Mouse (Mus musculus): ENCODE results near the gene Foxn1. TPM values are rescaled to one million over a fixed set of nuclear protein-coding genes. Genes with fewer than 3 reads are reported as not detected.

The Foxn1 gene
- polyA plus RNA-seq, 1 experiment from 2014 or later = not detected

GRCm38 (mm10) chr11:78382286-78382685, 4.1 kb downstream of the Foxn1 start:
- no peaks in the 10 kb centered on the region for H3K27me3 ChIP-seq (replicated peaks; ENCODE audit: control insufficient read depth, insufficient read depth, low read length)
- ATAC-seq = no peak
- WGBS = 79% methylated on average over 7 of the region's 7 CpGs
- no peak overlapping the region for H3K27ac ChIP-seq (ENCODE audit: low read length)
- no peak overlapping the region for H3K4me3 ChIP-seq (replicated peaks; ENCODE audit: low read length)
- no peaks in the 10 kb centered on the region for H3K9me3 ChIP-seq (ENCODE audit: control insufficient read depth, low read length)
- no peaks in the 10 kb centered on the region for H3K4me1 ChIP-seq (replicated peaks; ENCODE audit: control insufficient read depth, insufficient read depth, low read length)
- H3K4me2 ChIP-seq (ENCODE audit: low read length) = no peak overlapping the region
- H3K36me3 ChIP-seq (ENCODE audit: control insufficient read depth, insufficient read depth) = no peaks in the 10 kb centered on the region
- no peak overlapping the region for H3K9ac ChIP-seq (replicated peaks; ENCODE audit: low read depth, low read length)

DNA sequence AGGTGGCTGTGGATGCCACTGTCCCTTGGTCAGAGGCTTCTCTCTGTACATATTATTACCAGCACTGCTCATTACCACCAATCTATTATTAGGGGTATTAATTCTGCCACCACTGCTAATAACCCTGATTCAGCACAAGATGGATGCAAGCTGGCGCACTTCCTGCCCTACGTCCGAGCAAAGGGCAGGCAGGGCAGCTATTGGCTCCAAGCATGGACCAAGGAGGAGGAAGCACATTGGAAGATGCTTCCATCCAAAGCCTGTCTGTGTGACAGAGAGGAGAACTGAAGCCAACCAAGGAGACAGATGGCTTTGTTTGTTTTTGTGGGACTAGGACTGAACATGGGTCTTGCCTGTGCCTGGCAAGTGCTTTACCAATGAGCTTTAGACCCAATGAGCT, 5.4 kb downstream of the Foxn1 start:
- H3K4me1 ChIP-seq (replicated peaks; ENCODE audit: control insufficient read depth, insufficient read depth, low read length) = no peaks in the 10 kb centered on the region
- no peaks in the 10 kb centered on the region for H3K9me3 ChIP-seq (ENCODE audit: control insufficient read depth, low read length)
- no peaks in the 10 kb centered on the region for H3K36me3 ChIP-seq (ENCODE audit: control insufficient read depth, insufficient read depth)
- no peak for ATAC-seq
- H3K4me3 ChIP-seq (replicated peaks; ENCODE audit: low read length) = no peak overlapping the region
- H3K4me2 ChIP-seq (ENCODE audit: low read length) = no peak overlapping the region
- H3K27ac ChIP-seq (ENCODE audit: low read length) = no peak overlapping the region
- H3K9ac ChIP-seq (replicated peaks; ENCODE audit: low read depth, low read length) = no peak overlapping the region
- 93% methylated on average over 3 of the region's 3 CpGs for WGBS
- no peaks in the 10 kb centered on the region for H3K27me3 ChIP-seq (replicated peaks; ENCODE audit: control insufficient read depth, insufficient read depth, low read length)

DNA sequence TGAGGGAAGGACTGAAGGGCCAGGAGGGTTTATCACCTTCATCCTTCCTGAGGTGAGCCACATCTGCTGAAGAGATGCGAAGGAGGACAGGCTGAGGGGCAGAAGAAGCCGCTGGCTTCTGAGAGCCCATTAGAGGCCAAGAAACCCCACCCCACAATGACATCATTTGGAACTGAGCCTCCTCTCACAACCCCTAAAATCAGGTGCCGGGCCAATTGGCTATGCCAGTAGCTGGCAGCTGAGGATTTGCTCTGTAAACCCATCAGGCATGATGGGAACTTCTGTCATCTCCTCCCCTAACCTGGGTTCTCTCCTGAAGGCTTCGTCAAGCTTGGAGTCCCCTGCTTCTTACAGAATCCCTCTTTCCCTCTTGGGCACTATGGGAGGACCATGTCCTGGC, 6.0 kb downstream of the Foxn1 start:
- no peak overlapping the region for H3K4me3 ChIP-seq (replicated peaks; ENCODE audit: low read length)
- H3K27ac ChIP-seq (ENCODE audit: low read length) = no peak overlapping the region
- H3K27me3 ChIP-seq (replicated peaks; ENCODE audit: control insufficient read depth, insufficient read depth, low read length) = no peaks in the 10 kb centered on the region
- no peaks in the 10 kb centered on the region for H3K36me3 ChIP-seq (ENCODE audit: control insufficient read depth, insufficient read depth)
- H3K4me2 ChIP-seq (ENCODE audit: low read length) = no peak overlapping the region
- no peak overlapping the region for H3K9ac ChIP-seq (replicated peaks; ENCODE audit: low read depth, low read length)
- WGBS = 54% methylated on average over 4 of the region's 4 CpGs
- ATAC-seq = no peak
- no peaks in the 10 kb centered on the region for H3K4me1 ChIP-seq (replicated peaks; ENCODE audit: control insufficient read depth, insufficient read depth, low read length)
- H3K9me3 ChIP-seq (ENCODE audit: control insufficient read depth, low read length) = no peaks in the 10 kb centered on the region

GRCm38 (mm10) chr11:78377549-78378159, 8.7 kb downstream of the Foxn1 start:
- H3K9ac ChIP-seq (replicated peaks; ENCODE audit: low read depth, low read length) = no peak overlapping the region
- no peaks in the 10 kb centered on the region for H3K27me3 ChIP-seq (replicated peaks; ENCODE audit: control insufficient read depth, insufficient read depth, low read length)
- H3K27ac ChIP-seq (ENCODE audit: low read length) = no peak overlapping the region
- H3K4me1 ChIP-seq (replicated peaks; ENCODE audit: control insufficient read depth, insufficient read depth, low read length) = no peaks in the 10 kb centered on the region
- no peak for ATAC-seq
- no peak overlapping the region for H3K4me2 ChIP-seq (ENCODE audit: low read length)
- WGBS = 45% methylated on average over 10 of the region's 12 CpGs
- H3K36me3 ChIP-seq (ENCODE audit: control insufficient read depth, insufficient read depth) = no peaks in the 10 kb centered on the region
- H3K4me3 ChIP-seq (replicated peaks; ENCODE audit: low read length) = no peak overlapping the region
- no peaks in the 10 kb centered on the region for H3K9me3 ChIP-seq (ENCODE audit: control insufficient read depth, low read length)

- WGBS = 85% methylated on average over 8 of the region's 8 CpGs
- no peak for ATAC-seq
Measured at GRCm38 (mm10) chr11:78374147-78374546, 12.2 kb downstream of the Foxn1 start.

DNA sequence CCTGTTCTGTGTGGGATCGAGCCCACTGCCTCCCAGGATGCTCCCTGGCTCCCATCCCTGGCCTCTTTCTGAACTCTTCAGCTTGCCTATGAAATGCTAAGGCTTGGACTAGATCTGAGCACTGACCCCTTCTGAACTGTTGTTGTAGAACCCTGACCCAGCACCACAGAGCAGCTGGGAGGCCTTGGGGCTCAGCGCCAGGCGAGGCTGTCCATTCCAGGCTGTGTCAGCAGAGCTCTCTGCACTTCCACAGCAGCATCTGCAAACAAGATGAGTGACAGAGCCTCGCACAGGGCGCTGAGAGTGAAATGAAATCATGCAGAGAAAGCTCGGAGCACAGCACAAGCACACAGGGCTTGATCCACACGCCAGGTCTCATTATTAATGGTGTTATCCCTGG, 13.7 kb downstream of the Foxn1 start:
- no peak for ATAC-seq
- Histone ChIP-seq H3K4me1 (replicated peaks; ENCODE audit: control insufficient read depth, insufficient read depth, low read length) (no peaks in the 10 kb centered on the region), H3K9ac (replicated peaks; ENCODE audit: low read depth, low read length) (no peak overlapping the region), H3K36me3 (ENCODE audit: control insufficient read depth, insufficient read depth) (no peaks in the 10 kb centered on the region), H3K27ac (ENCODE audit: low read length) (no peak overlapping the region), H3K4me3 (replicated peaks; ENCODE audit: low read length) (no peak overlapping the region), H3K27me3 (replicated peaks; ENCODE audit: control insufficient read depth, insufficient read depth, low read length) (no peaks in the 10 kb centered on the region), H3K9me3 (ENCODE audit: control insufficient read depth, low read length) (no peaks in the 10 kb centered on the region), H3K4me2 (ENCODE audit: low read length) (no peak overlapping the region)
- 58% methylated on average over 7 of the region's 7 CpGs for WGBS

More at GRCm38 (mm10) chr11:78374147-78374546, 12.2 kb downstream of the Foxn1 start:
- H3K9ac ChIP-seq (replicated peaks; ENCODE audit: low read depth, low read length) = no peak overlapping the region
- no peaks in the 10 kb centered on the region for H3K4me1 ChIP-seq (replicated peaks; ENCODE audit: control insufficient read depth, insufficient read depth, low read length)
- H3K27ac ChIP-seq (ENCODE audit: low read length) = no peak overlapping the region
- H3K27me3 ChIP-seq (replicated peaks; ENCODE audit: control insufficient read depth, insufficient read depth, low read length) = no peaks in the 10 kb centered on the region
- H3K9me3 ChIP-seq (ENCODE audit: control insufficient read depth, low read length) = no peaks in the 10 kb centered on the region
- no peak overlapping the region for H3K4me2 ChIP-seq (ENCODE audit: low read length)
- H3K4me3 ChIP-seq (replicated peaks; ENCODE audit: low read length) = no peak overlapping the region
- no peaks in the 10 kb centered on the region for H3K36me3 ChIP-seq (ENCODE audit: control insufficient read depth, insufficient read depth)

DNA sequence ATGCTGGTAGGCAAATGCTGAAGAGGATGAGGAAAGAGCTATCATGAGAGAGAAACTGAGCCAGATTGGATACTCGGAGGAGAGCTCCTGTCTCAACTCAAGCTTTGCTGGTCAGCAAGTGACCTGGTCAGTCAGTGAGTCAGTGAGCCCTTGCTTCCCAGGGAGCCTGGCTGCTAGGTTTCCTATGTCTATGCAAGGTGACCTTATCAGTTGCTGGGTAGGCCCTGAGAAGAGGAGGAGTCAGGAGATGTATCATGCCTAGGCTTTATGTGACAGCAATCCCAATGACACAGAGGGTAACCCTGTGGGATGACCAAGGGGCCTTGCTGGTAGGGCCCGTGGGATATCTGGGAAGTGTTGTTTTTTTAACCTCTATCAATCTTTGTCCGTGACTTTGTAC, 14.2 kb downstream of the Foxn1 start:
- WGBS = 89% methylated on average over 3 of the region's 3 CpGs

GRCm38 (mm10) chr11:78371711-78372110, 14.6 kb downstream of the Foxn1 start:
- no peak for ATAC-seq

More for the DNA sequence above, 14.2 kb downstream of the Foxn1 start:
- Histone ChIP-seq H3K9ac (replicated peaks; ENCODE audit: low read depth, low read length) (no peak overlapping the region), H3K4me3 (replicated peaks; ENCODE audit: low read length) (no peak overlapping the region), H3K36me3 (ENCODE audit: control insufficient read depth, insufficient read depth) (no peaks in the 10 kb centered on the region), H3K4me2 (ENCODE audit: low read length) (no peak overlapping the region), H3K4me1 (replicated peaks; ENCODE audit: control insufficient read depth, insufficient read depth, low read length) (no peaks in the 10 kb centered on the region), H3K27me3 (replicated peaks; ENCODE audit: control insufficient read depth, insufficient read depth, low read length) (no peaks in the 10 kb centered on the region), H3K27ac (ENCODE audit: low read length) (no peak overlapping the region), H3K9me3 (ENCODE audit: control insufficient read depth, low read length) (no peaks in the 10 kb centered on the region)
- no peak for ATAC-seq

DNA sequence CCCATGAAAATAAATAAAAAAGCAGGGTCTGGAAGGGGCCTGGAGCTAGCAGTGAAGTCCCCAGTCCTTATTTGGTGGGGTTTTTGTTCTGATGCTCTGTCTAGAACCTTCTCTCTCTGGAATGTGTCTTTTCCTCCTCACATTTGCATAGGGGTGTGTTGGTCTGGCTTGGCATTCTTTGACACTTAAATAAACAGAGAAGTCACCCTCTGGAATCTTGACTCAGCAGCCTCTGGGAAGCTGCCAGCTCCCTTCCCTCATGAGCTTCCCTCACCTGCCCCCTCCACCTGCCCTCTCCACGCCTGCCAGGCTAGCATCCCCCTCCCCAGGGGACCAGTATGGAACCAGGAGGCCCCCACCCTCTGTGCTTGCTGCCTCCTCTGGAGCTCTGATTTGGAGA, 16.0 kb downstream of the Foxn1 start:
- no peak overlapping the region for H3K9ac ChIP-seq (replicated peaks; ENCODE audit: low read depth, low read length)
- no peak overlapping the region for H3K4me3 ChIP-seq (replicated peaks; ENCODE audit: low read length)
- no peaks in the 10 kb centered on the region for H3K36me3 ChIP-seq (ENCODE audit: control insufficient read depth, insufficient read depth)
- H3K27me3 ChIP-seq (replicated peaks; ENCODE audit: control insufficient read depth, insufficient read depth, low read length) = no peaks in the 10 kb centered on the region
- no peaks in the 10 kb centered on the region for H3K9me3 ChIP-seq (ENCODE audit: control insufficient read depth, low read length)
- H3K4me1 ChIP-seq (replicated peaks; ENCODE audit: control insufficient read depth, insufficient read depth, low read length) = no peaks in the 10 kb centered on the region
- ATAC-seq = no peak
- H3K27ac ChIP-seq (ENCODE audit: low read length) = no peak overlapping the region
- WGBS = 56% methylated on average over 1 of the region's 1 CpGs
- H3K4me2 ChIP-seq (ENCODE audit: low read length) = no peak overlapping the region

More at GRCm38 (mm10) chr11:78371711-78372110, 14.6 kb downstream of the Foxn1 start:
- Histone ChIP-seq H3K27ac (ENCODE audit: low read length) (no peak overlapping the region), H3K9ac (replicated peaks; ENCODE audit: low read depth, low read length) (no peak overlapping the region), H3K4me3 (replicated peaks; ENCODE audit: low read length) (no peak overlapping the region), H3K4me1 (replicated peaks; ENCODE audit: control insufficient read depth, insufficient read depth, low read length) (no peaks in the 10 kb centered on the region), H3K27me3 (replicated peaks; ENCODE audit: control insufficient read depth, insufficient read depth, low read length) (no peaks in the 10 kb centered on the region), H3K4me2 (ENCODE audit: low read length) (no peak overlapping the region), H3K36me3 (ENCODE audit: control insufficient read depth, insufficient read depth) (no peaks in the 10 kb centered on the region), H3K9me3 (ENCODE audit: control insufficient read depth, low read length) (no peaks in the 10 kb centered on the region)
- WGBS = 90% methylated on average over 11 of the region's 11 CpGs
